9 mouse cellular contexts compared by ENCODE assay signal in the genomic region with DNA sequence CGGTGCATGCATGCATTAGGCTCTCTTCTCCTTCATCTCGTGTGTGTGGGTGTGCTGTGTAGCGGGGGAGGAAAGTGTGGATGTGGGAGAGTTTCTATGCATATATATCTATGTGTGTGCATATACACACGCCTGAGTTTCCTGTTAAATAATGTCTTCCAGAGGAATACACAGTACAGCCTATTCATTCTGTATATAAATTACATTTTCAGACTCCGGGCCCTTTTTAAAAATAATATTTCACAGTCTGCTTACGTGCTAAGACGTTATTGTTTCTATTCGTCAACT. TPM values are rescaled to one million over a fixed set of nuclear protein-coding genes. Genes with fewer than 3 reads are reported as not detected.
DNase-seq lines count a peak whose midpoint lies in the region; ATAC-seq and TF ChIP-seq lines count a peak whose summit lies in the region.
"Had no signal": no experiment of that assay in that cellular context is flagged by ENCODE, and none has a peak within 500 bp of the region (broad histone marks: within the 10 kb centered on the region; RNA-seq: fewer than 3 reads in every experiment).

No protein-coding gene starts in this region.

- TF ChIP-seq CTCF in ES-Bruce4 (IDR thresholded peaks at IDR 0.05; ENCODE audit: low read depth, low read length), result no peak
- no peak for TF ChIP-seq CTCF in forebrain, postnatal 0 days (IDR thresholded peaks at IDR 0.05; ENCODE audit: low read depth)
- TF ChIP-seq CTCF in liver, postnatal 0 days (IDR thresholded peaks at IDR 0.05; ENCODE audit: low read depth), result no peak

- peak overlapping the region; percentile 75 for H3K27ac ChIP-seq in heart, embryonic 13.5 days (replicated peaks)
- H3K27ac ChIP-seq in ES-Bruce4 (ENCODE audit: insufficient read depth, low read length), result no peak overlapping the region
- H3K27ac ChIP-seq in forebrain, postnatal 0 days (ENCODE audit: low read depth, low read length), result peak overlapping the region; percentile 86
- H3K27ac ChIP-seq in liver, postnatal 0 days (ENCODE audit: low read depth), result peak overlapping the region; percentile 75

- 13% methylated on average over 8 of the region's 8 CpGs for WGBS in heart, embryonic 13.5 days
- WGBS in forebrain, postnatal 0 days, result 17% methylated on average over 8 of the region's 8 CpGs
- WGBS in liver, postnatal 0 days (ENCODE audit: insufficient replicate concordance), result 11% methylated on average over 8 of the region's 8 CpGs

- ATAC-seq in heart, embryonic 13.5 days (ENCODE audit: extremely low read depth, insufficient number of reproducible peaks, low FRiP score, low TSS enrichment), result no peak
- peak; percentile 37 for ATAC-seq in forebrain, postnatal 0 days
- no peak; the same call in none of the 2 replicates for ATAC-seq in liver, postnatal 0 days

- peaks cover 48% of the 10 kb centered on the region for H3K36me3 ChIP-seq in heart, embryonic 13.5 days
- peaks cover 22% of the 10 kb centered on the region for H3K36me3 ChIP-seq in ES-Bruce4 (ENCODE audit: control insufficient read depth, insufficient read depth, low read length, poor library complexity, severe bottlenecking)
- peaks cover 28% of the 10 kb centered on the region for H3K36me3 ChIP-seq in forebrain, postnatal 0 days (ENCODE audit: insufficient read depth)
- peaks cover 30% of the 10 kb centered on the region for H3K36me3 ChIP-seq in liver, postnatal 0 days (replicated peaks; ENCODE audit: insufficient read depth, low read length)

- TF ChIP-seq POLR2A in ES-Bruce4 (IDR thresholded peaks at IDR 0.05; ENCODE audit: insufficient read depth, low read length), result no peak

- H3K4me3 ChIP-seq in heart, embryonic 13.5 days, result peak overlapping the region; percentile 93
- H3K4me3 ChIP-seq in ES-Bruce4 (ENCODE audit: low read depth, low read length), result peak overlapping the region; percentile 99
- H3K4me3 ChIP-seq in forebrain, postnatal 0 days (ENCODE audit: low read depth, low read length), result peak overlapping the region; percentile 96
- H3K4me3 ChIP-seq in liver, postnatal 0 days (ENCODE audit: low read depth, low read length), result peak overlapping the region; percentile 75

- TF ChIP-seq EP300 in ES-Bruce4 (IDR thresholded peaks at IDR 0.05; ENCODE audit: insufficient read depth, low read depth, low read length), result no peak
- TF ChIP-seq EP300 in liver, postnatal 0 days (IDR thresholded peaks at IDR 0.05; ENCODE audit: low read depth), result no peak

- peak overlapping the region; percentile 80 for H3K4me2 ChIP-seq in heart, embryonic 13.5 days
- H3K4me2 ChIP-seq in forebrain, postnatal 0 days (ENCODE audit: low read depth), result peak overlapping the region; percentile 89
- H3K4me2 ChIP-seq in liver, postnatal 0 days (ENCODE audit: low read depth, low read length), result peak overlapping the region; percentile 76

- no peaks in the 10 kb centered on the region for H3K27me3 ChIP-seq in heart, embryonic 13.5 days (replicated peaks)
- H3K27me3 ChIP-seq in ES-Bruce4 (ENCODE audit: control insufficient read depth, insufficient read depth, low read length, poor library complexity, severe bottlenecking), result no peaks in the 10 kb centered on the region
- H3K27me3 ChIP-seq in forebrain, postnatal 0 days (ENCODE audit: insufficient read depth, low read length), result no peaks in the 10 kb centered on the region
- no peaks in the 10 kb centered on the region for H3K27me3 ChIP-seq in liver, postnatal 0 days (ENCODE audit: insufficient read depth, low read length)

- peaks cover 20% of the 10 kb centered on the region for H3K4me1 ChIP-seq in heart, embryonic 13.5 days
- no peaks in the 10 kb centered on the region for H3K4me1 ChIP-seq in ES-Bruce4 (ENCODE audit: control insufficient read depth, insufficient read depth, low read length)
- peaks cover 8% of the 10 kb centered on the region; the same call in 1 of the 2 replicates for H3K4me1 ChIP-seq in forebrain, postnatal 0 days (ENCODE audit: insufficient read depth)
- peaks cover 7% of the 10 kb centered on the region for H3K4me1 ChIP-seq in liver, postnatal 0 days (ENCODE audit: insufficient read depth)

- DNase-seq in heart, postnatal 10 days, result no peak
- DNase-seq in forebrain, postnatal 0 days, result no peak
- no peak for DNase-seq in liver, postnatal 0 days
- no peak for DNase-seq in urinary bladder, adult 2 months (ENCODE audit: low spot score)
- no peak for DNase-seq in adipocyte (ENCODE audit: low spot score)
- no peak for DNase-seq in adrenal gland, adult 2 months

- H3K9ac ChIP-seq in heart, embryonic 13.5 days, result peak overlapping the region; percentile 88
- H3K9ac ChIP-seq in ES-Bruce4 (ENCODE audit: low read depth, poor library complexity, severe bottlenecking), result peak overlapping the region; percentile 88
- H3K9ac ChIP-seq in forebrain, postnatal 0 days, result peak overlapping the region; percentile 87
- peak overlapping the region; percentile 84 for H3K9ac ChIP-seq in liver, postnatal 0 days (replicated peaks)

- intact Hi-C loops in heart, postnatal 10 days (cut with DNase I), result loop anchor here (2.0 kb wide), 1 partner anchor 26 kb away; the partner anchor contains the start of gene Plk1

- no peaks in the 10 kb centered on the region for H3K9me3 ChIP-seq in heart, embryonic 13.5 days
- no peaks in the 10 kb centered on the region for H3K9me3 ChIP-seq in ES-Bruce4 (replicated peaks; ENCODE audit: control insufficient read depth, insufficient read depth, low read length, poor library complexity, severe bottlenecking)
- no peaks in the 10 kb centered on the region for H3K9me3 ChIP-seq in forebrain, postnatal 0 days (ENCODE audit: low read length)
- H3K9me3 ChIP-seq in liver, postnatal 0 days (ENCODE audit: low read length), result no peaks in the 10 kb centered on the region

RNA-seq across cellular contexts. Expression of gene Dctn5, which starts 0.4 kb away (rescaled TPM):
- 70.6 and 76.4 TPM in 2 replicates for polyA plus RNA-seq in heart, embryonic 13.5 days (2015; fragmentation: Nextera tagmentation; extraction: Ambion mirVana)
- 10 to 100 TPM; 37.2 to 37.9 TPM for total RNA-seq in heart, postnatal 10 days (2021)
- polyA plus RNA-seq in ES-Bruce4 (2011; ENCODE audit: insufficient read depth, insufficient read length, low read depth, missing spikeins), result 56.5 and 62.4 TPM in 2 replicates
- 108 and 114 TPM in 2 replicates for total RNA-seq in forebrain, postnatal 0 days (2014; rRNA removed)
- 136 and 157 TPM in 2 replicates for polyA plus RNA-seq in forebrain, postnatal 0 days (2015; fragmentation: Nextera tagmentation; extraction: Ambion mirVana)
- 30.5 and 33.1 TPM in 2 replicates for polyA plus RNA-seq in liver, postnatal 0 days (2015; fragmentation: Nextera tagmentation; extraction: Ambion mirVana)
- polyA plus RNA-seq in urinary bladder, adult 2 months (2012; rRNA removed), result 71.2 and 84.0 TPM in 2 replicates
- total RNA-seq in adrenal gland, adult 2 months (2021), result 10 to 100 TPM; 70.6 to 71.2 TPM
- 36.2 and 50.5 TPM in 2 replicates for polyA plus RNA-seq in adrenal gland, adult 2 months (2012; rRNA removed)

RNA-seq across cellular contexts. Expression of gene Palb2, which starts 0.5 kb away (rescaled TPM):
- polyA plus RNA-seq in heart, embryonic 13.5 days (2015; fragmentation: Nextera tagmentation; extraction: Ambion mirVana), result 9.5 and 10.0 TPM in 2 replicates
- 1 to 10 TPM; 1.7 to 2.0 TPM for total RNA-seq in heart, postnatal 10 days (2021)
- 32.0 and 32.6 TPM in 2 replicates for polyA plus RNA-seq in ES-Bruce4 (2011; ENCODE audit: insufficient read depth, insufficient read length, low read depth, missing spikeins)
- total RNA-seq in forebrain, postnatal 0 days (2014; rRNA removed), result 1.8 and 4.1 TPM in 2 replicates
- 1.3 and 1.4 TPM in 2 replicates for polyA plus RNA-seq in forebrain, postnatal 0 days (2015; fragmentation: Nextera tagmentation; extraction: Ambion mirVana)
- 4.5 and 6.5 TPM in 2 replicates for polyA plus RNA-seq in liver, postnatal 0 days (2015; fragmentation: Nextera tagmentation; extraction: Ambion mirVana)
- polyA plus RNA-seq in urinary bladder, adult 2 months (2012; rRNA removed), result 2.1 and 2.4 TPM in 2 replicates
- 1 to 10 TPM in 1 of 2 experiments, under 1 TPM in 1; 0.81 to 1.6 TPM for total RNA-seq in adrenal gland, adult 2 months (2021)
- polyA plus RNA-seq in adrenal gland, adult 2 months (2012; rRNA removed), result 0.56 and 0.64 TPM in 2 replicates

RNA-seq across cellular contexts. Expression of gene Plk1, which starts 26.0 kb away (rescaled TPM):
- polyA plus RNA-seq in heart, embryonic 13.5 days (2015; fragmentation: Nextera tagmentation; extraction: Ambion mirVana), result 93.1 and 93.9 TPM in 2 replicates
- total RNA-seq in heart, postnatal 10 days (2021), result 10 to 100 TPM; 12.2 to 14.5 TPM
- 157 and 170 TPM in 2 replicates for polyA plus RNA-seq in ES-Bruce4 (2011; ENCODE audit: insufficient read depth, insufficient read length, low read depth, missing spikeins)
- 4.0 and 7.3 TPM in 2 replicates for total RNA-seq in forebrain, postnatal 0 days (2014; rRNA removed)
- 10.5 and 11.4 TPM in 2 replicates for polyA plus RNA-seq in forebrain, postnatal 0 days (2015; fragmentation: Nextera tagmentation; extraction: Ambion mirVana)
- polyA plus RNA-seq in liver, postnatal 0 days (2015; fragmentation: Nextera tagmentation; extraction: Ambion mirVana), result 35.9 and 43.4 TPM in 2 replicates
- 2.0 and 3.0 TPM in 2 replicates for polyA plus RNA-seq in urinary bladder, adult 2 months (2012; rRNA removed)
- 1 to 10 TPM; 1.3 to 2.3 TPM for total RNA-seq in adrenal gland, adult 2 months (2021)
- polyA plus RNA-seq in adrenal gland, adult 2 months (2012; rRNA removed), result 1.5 and 3.2 TPM in 2 replicates

RNA-seq across cellular contexts. Expression of gene Ndufab1, which starts 31.6 kb away (rescaled TPM):
- polyA plus RNA-seq in heart, embryonic 13.5 days (2015; fragmentation: Nextera tagmentation; extraction: Ambion mirVana), result 1,343 and 1,477 TPM in 2 replicates
- 1,000 to 10,000 TPM; 1,393 to 1,403 TPM for total RNA-seq in heart, postnatal 10 days (2021)
- polyA plus RNA-seq in ES-Bruce4 (2011; ENCODE audit: insufficient read depth, insufficient read length, low read depth, missing spikeins), result 262 and 271 TPM in 2 replicates
- total RNA-seq in forebrain, postnatal 0 days (2014; rRNA removed), result 28.4 and 42.9 TPM in 2 replicates
- 655 and 742 TPM in 2 replicates for polyA plus RNA-seq in forebrain, postnatal 0 days (2015; fragmentation: Nextera tagmentation; extraction: Ambion mirVana)
- 554 and 564 TPM in 2 replicates for polyA plus RNA-seq in liver, postnatal 0 days (2015; fragmentation: Nextera tagmentation; extraction: Ambion mirVana)
- polyA plus RNA-seq in urinary bladder, adult 2 months (2012; rRNA removed), result 139 and 155 TPM in 2 replicates
- total RNA-seq in adrenal gland, adult 2 months (2021), result 100 to 1,000 TPM; 549 to 580 TPM
- 2,196 and 4,184 TPM in 2 replicates for polyA plus RNA-seq in adrenal gland, adult 2 months (2012; rRNA removed)

RNA-seq across cellular contexts. Expression of gene Ern2, which starts 52.7 kb away (rescaled TPM):
- 0.06 TPM in 1 of 2 replicates, not detected in the other for polyA plus RNA-seq in heart, embryonic 13.5 days (2015; fragmentation: Nextera tagmentation; extraction: Ambion mirVana)
- total RNA-seq in heart, postnatal 10 days (2021), result not detected
- polyA plus RNA-seq in ES-Bruce4 (2011; ENCODE audit: insufficient read depth, insufficient read length, low read depth, missing spikeins), result not detected in 2 replicates
- total RNA-seq in forebrain, postnatal 0 days (2014; rRNA removed), result 1.8 and 3.0 TPM in 2 replicates
- polyA plus RNA-seq in forebrain, postnatal 0 days (2015; fragmentation: Nextera tagmentation; extraction: Ambion mirVana), result 0.60 and 0.96 TPM in 2 replicates
- not detected in 2 replicates for polyA plus RNA-seq in liver, postnatal 0 days (2015; fragmentation: Nextera tagmentation; extraction: Ambion mirVana)
- 1.4 and 1.5 TPM in 2 replicates for polyA plus RNA-seq in urinary bladder, adult 2 months (2012; rRNA removed)
- under 1 TPM; 0.14 to 0.17 TPM for total RNA-seq in adrenal gland, adult 2 months (2021)
- polyA plus RNA-seq in adrenal gland, adult 2 months (2012; rRNA removed), result 0.03 and 0.04 TPM in 2 replicates
- total RNA-seq: neutrophil, adult 5-6 weeks had no signal
